Mouse (Mus musculus) kidney, embryonic 15.5 days (tissue): ENCODE data around the gene Cdon. TPM values are rescaled to one million over a fixed set of nuclear protein-coding genes. Genes with fewer than 3 reads are reported as not detected.
A peak's percentile ranks its signal among the peaks of the same experiment; 100 is the strongest.
"Not testable (repeated sequence)": the region's sequence is repeated elsewhere in the genome, so short reads cannot be mapped to it uniquely, and the experiment has no call there.

Experiments
- ATAC-seq: fragments of 200-750 bp; cut with Nextera tagmentation; replicated peaks from 2 replicates; pipeline ENCODE4 v1.8.0; 2017; ENCODE audit warnings: moderate TSS enrichment; ENCODE audit not compliant: low FRiP score
- H3K27ac ChIP-seq: fragments of 300-500 bp; sonication (generic); 2 replicates; pipeline ENCODE4 v1.5.1; 2015; ENCODE audit warnings: mild to moderate bottlenecking, inconsistent platforms
- H3K27me3 ChIP-seq: fragments of 300-500 bp; sonication (generic); 2 replicates; pipeline ENCODE4 v1.6.1; 2015; ENCODE audit warnings: inconsistent platforms
- H3K36me3 ChIP-seq: fragments of 300-500 bp; sonication (generic); 2 replicates; pipeline ENCODE4 v1.6.1; 2015; ENCODE audit warnings: inconsistent platforms
- H3K4me1 ChIP-seq: fragments of 300-500 bp; sonication (generic); 2 replicates; pipeline ENCODE4 v1.6.1; 2015; ENCODE audit warnings: inconsistent platforms
- H3K4me2 ChIP-seq: fragments of 300-500 bp; sonication (generic); 2 replicates; pipeline ENCODE4 v1.6.1; 2015; ENCODE audit warnings: moderate library complexity, mild to moderate bottlenecking, inconsistent platforms
- H3K4me3 ChIP-seq: fragments of 300-500 bp; sonication (generic); replicated peaks from 2 replicates; pipeline ENCODE4 v1.5.1; 2015; ENCODE audit warnings: mild to moderate bottlenecking, inconsistent platforms
- H3K9ac ChIP-seq: fragments of 300-500 bp; sonication (generic); 2 replicates; pipeline ENCODE4 v1.6.1; 2015; ENCODE audit warnings: mild to moderate bottlenecking, inconsistent platforms
- H3K9me3 ChIP-seq: fragments of 300-500 bp; sonication (generic); replicated peaks from 2 replicates; pipeline ENCODE4 v1.6.1; 2016; ENCODE audit warnings: inconsistent platforms
- WGBS: fragments of 180-500 bp; shearing (Covaris S2); methylation state at CpG from one replicate; pipeline ENCODE4 v1.1.7; 2015; ENCODE audit warnings: mixed read lengths; 5-methylcytosine and 5-hydroxymethylcytosine counted together
- polyA plus RNA-seq: library from polyadenylated mRNA; unstranded; fragments of >200 nt; fragmentation: Nextera tagmentation; extraction: Ambion mirVana; gene quantifications from 2 replicates; pipeline ENCODE4 v1.2.1, GENCODE M21; 2015

The Cdon gene
- polyA plus RNA-seq, 1 experiment from 2014 or later, result 4.2 TPM

- H3K4me2 ChIP-seq, result no peak overlapping the region
- peaks cover 3% of the 10 kb centered on the region; the same call in 1 of the 2 replicates for H3K27me3 ChIP-seq
- H3K4me1 ChIP-seq, result peaks cover 15% of the 10 kb centered on the region; the same call in 1 of the 2 replicates
- H3K4me3 ChIP-seq, result no peak overlapping the region
- no peaks in the 10 kb centered on the region for H3K36me3 ChIP-seq
- WGBS, result 70% methylated on average over 11 of the region's 11 CpGs
- H3K9ac ChIP-seq, result no peak overlapping the region
- ATAC-seq, result 0 out of 2 replicates have a peak, but pooled peaks have one; percentile 22
- no peaks in the 10 kb centered on the region for H3K9me3 ChIP-seq
- no peak overlapping the region for H3K27ac ChIP-seq
These were observed 9.5 kb upstream of the Cdon start for GRCm38 (mm10) chr9:35411225-35411965.

GRCm38 (mm10) chr9:35411975-35412374, 9.0 kb upstream of the Cdon start:
- no peak for ATAC-seq
- WGBS, result 51% methylated on average over 7 of the region's 7 CpGs
- peaks cover 7% of the 10 kb centered on the region; the same call in 1 of the 2 replicates for H3K27me3 ChIP-seq
- no peak overlapping the region for H3K4me2 ChIP-seq
- H3K36me3 ChIP-seq, result no peaks in the 10 kb centered on the region
- H3K4me1 ChIP-seq, result peaks cover 15% of the 10 kb centered on the region; the same call in 1 of the 2 replicates
- H3K4me3 ChIP-seq, result no peak overlapping the region
- no peak overlapping the region for H3K27ac ChIP-seq
- no peak overlapping the region for H3K9ac ChIP-seq
- no peaks in the 10 kb centered on the region for H3K9me3 ChIP-seq

GRCm38 (mm10) chr9:35421730-35422235, 855 bp downstream of the Cdon start:
- Histone ChIP-seq H3K4me3 (peak overlapping the region; percentile 84), H3K4me2 (peak overlapping the region; percentile 84), H3K27me3 (peaks cover 7% of the 10 kb centered on the region), H3K9me3 (no peaks in the 10 kb centered on the region), H3K9ac (peak overlapping the region; percentile 93), H3K27ac (peak overlapping the region; percentile 95), H3K4me1 (peaks cover 35% of the 10 kb centered on the region), H3K36me3 (no peaks in the 10 kb centered on the region)
- 0% methylated on average over 35 of the region's 35 CpGs for WGBS
- ATAC-seq, result peak; percentile 75

GRCm38 (mm10) chr9:35422405-35422941, 1.5 kb downstream of the Cdon start:
- Histone ChIP-seq H3K4me3 (peak overlapping the region; percentile 84), H3K9ac (peak overlapping the region; percentile 93), H3K4me1 (peaks cover 35% of the 10 kb centered on the region), H3K9me3 (no peaks in the 10 kb centered on the region), H3K27ac (peak overlapping the region; percentile 95), H3K27me3 (peaks cover 7% of the 10 kb centered on the region), H3K4me2 (peak overlapping the region; percentile 84), H3K36me3 (no peaks in the 10 kb centered on the region)
- ATAC-seq, result no peak
- 2% methylated on average over 4 of the region's 4 CpGs for WGBS

GRCm38 (mm10) chr9:35423265-35423664, 2.3 kb downstream of the Cdon start:
- Histone ChIP-seq H3K4me1 (peaks cover 35% of the 10 kb centered on the region), H3K9ac (no peak overlapping the region), H3K4me3 (peak overlapping the region; percentile 14), H3K36me3 (no peaks in the 10 kb centered on the region), H3K27me3 (peaks cover 7% of the 10 kb centered on the region), H3K27ac (no peak overlapping the region), H3K9me3 (no peaks in the 10 kb centered on the region), H3K4me2 (peak overlapping the region; percentile 84)
- 39% methylated on average over 4 of the region's 4 CpGs for WGBS
- no peak for ATAC-seq

- Histone ChIP-seq H3K27ac (0 out of 2 replicates have a peak overlapping the region, but pooled peaks have one; percentile 15), H3K36me3 (no peaks in the 10 kb centered on the region), H3K9me3 (no peaks in the 10 kb centered on the region), H3K4me2 (peak overlapping the region; percentile 35), H3K27me3 (no peaks in the 10 kb centered on the region; the same call in 1 of the 2 replicates), H3K4me1 (peaks cover 35% of the 10 kb centered on the region), H3K9ac (no peak overlapping the region), H3K4me3 (peak overlapping the region; percentile 14)
- WGBS, result 21% methylated on average over 8 of the region's 8 CpGs
- ATAC-seq, result 0 out of 2 replicates have a peak, but pooled peaks have one; percentile 3
These were observed 3.7 kb downstream of the Cdon start for GRCm38 (mm10) chr9:35424671-35425070.

- 72% methylated on average over 8 of the region's 8 CpGs for WGBS
- H3K9ac ChIP-seq, result no peak overlapping the region
- no peaks in the 10 kb centered on the region for H3K9me3 ChIP-seq
- H3K27ac ChIP-seq, result no peak overlapping the region
- H3K4me3 ChIP-seq, result no peak overlapping the region
- no peaks in the 10 kb centered on the region for H3K27me3 ChIP-seq
- H3K4me1 ChIP-seq, result peaks cover 13% of the 10 kb centered on the region
- ATAC-seq, result no peak
- H3K4me2 ChIP-seq, result no peak overlapping the region
- no peaks in the 10 kb centered on the region for H3K36me3 ChIP-seq
These were observed 9.5 kb downstream of the Cdon start for GRCm38 (mm10) chr9:35430476-35430875.

- peaks cover 7% of the 10 kb centered on the region for H3K4me1 ChIP-seq
- no peak overlapping the region for H3K9ac ChIP-seq
- H3K27me3 ChIP-seq, result no peaks in the 10 kb centered on the region
- H3K4me2 ChIP-seq, result no peak overlapping the region
- H3K4me3 ChIP-seq, result no peak overlapping the region
- no peaks in the 10 kb centered on the region for H3K36me3 ChIP-seq
- no peaks in the 10 kb centered on the region for H3K9me3 ChIP-seq
- 75% methylated on average over 6 of the region's 6 CpGs for WGBS
- no peak overlapping the region for H3K27ac ChIP-seq
- no peak for ATAC-seq
These were observed 10.5 kb downstream of the Cdon start for GRCm38 (mm10) chr9:35431396-35431795.

- not testable (repeated sequence) for ATAC-seq, H3K9me3 ChIP-seq, H3K27me3 ChIP-seq, H3K4me3 ChIP-seq, H3K4me1 ChIP-seq, H3K9ac ChIP-seq, H3K36me3 ChIP-seq, H3K27ac ChIP-seq, H3K4me2 ChIP-seq
- WGBS, result 64% methylated on average over 3 of the region's 3 CpGs
These were observed 11.9 kb downstream of the Cdon start for GRCm38 (mm10) chr9:35432717-35433297.

- 83% methylated on average over 3 of the region's 3 CpGs for WGBS
- H3K4me3 ChIP-seq, result no peak overlapping the region
- H3K36me3 ChIP-seq, result no peaks in the 10 kb centered on the region
- H3K9ac ChIP-seq, result no peak overlapping the region
- H3K9me3 ChIP-seq, result no peaks in the 10 kb centered on the region
- peaks cover 5% of the 10 kb centered on the region for H3K4me1 ChIP-seq
- no peak for ATAC-seq
- no peaks in the 10 kb centered on the region for H3K27me3 ChIP-seq
- no peak overlapping the region for H3K4me2 ChIP-seq
- no peak overlapping the region for H3K27ac ChIP-seq
These were observed 13.4 kb downstream of the Cdon start for GRCm38 (mm10) chr9:35434340-35434739.

GRCm38 (mm10) chr9:35435565-35435964, 14.6 kb downstream of the Cdon start:
- 0 out of 2 replicates have a peak, but pooled peaks have one; percentile 22 for ATAC-seq
- 17% methylated on average over 9 of the region's 9 CpGs for WGBS
- H3K27me3 ChIP-seq, result no peaks in the 10 kb centered on the region
- no peak overlapping the region for H3K27ac ChIP-seq
- H3K4me2 ChIP-seq, result no peak overlapping the region
- H3K4me1 ChIP-seq, result peaks cover 5% of the 10 kb centered on the region
- no peak overlapping the region for H3K9ac ChIP-seq
- no peaks in the 10 kb centered on the region for H3K36me3 ChIP-seq
- no peaks in the 10 kb centered on the region for H3K9me3 ChIP-seq
- no peak overlapping the region for H3K4me3 ChIP-seq
